Mouse (Mus musculus) heart, embryonic 16.5 days (tissue): ENCODE measurements around the gene Plxna4. TPM values are rescaled to one million over a fixed set of nuclear protein-coding genes. Genes with fewer than 3 reads are reported as not detected.

Experiments
- ATAC-seq: fragments of 200-750 bp; cut with Nextera tagmentation; replicated peaks from 2 replicates; pipeline ENCODE4 v1.8.0; 2017; ENCODE audit warnings: moderate number of reproducible peaks; ENCODE audit not compliant: insufficient read depth, low FRiP score; ENCODE audit errors: extremely low read depth
- H3K27ac ChIP-seq: fragments of 300-500 bp; sonication (generic); 2 replicates; pipeline ENCODE4 v1.5.1; 2014; ENCODE audit warnings: mild to moderate bottlenecking, low read length, control low read depth, moderate library complexity
- H3K27me3 ChIP-seq: fragments of 300-500 bp; sonication (generic); 2 replicates; pipeline ENCODE4 v1.6.1; 2014; ENCODE audit warnings: low read length, mixed read lengths; ENCODE audit not compliant: control insufficient read depth, insufficient read depth
- H3K36me3 ChIP-seq: fragments of 300-500 bp; sonication (generic); 2 replicates; pipeline ENCODE4 v1.6.1; 2014; ENCODE audit not compliant: control insufficient read depth, insufficient read depth
- H3K4me1 ChIP-seq: fragments of 300-500 bp; sonication (generic); 2 replicates; pipeline ENCODE4 v1.6.1; 2014; ENCODE audit warnings: low read length, mixed read lengths; ENCODE audit not compliant: control insufficient read depth, insufficient read depth
- H3K4me2 ChIP-seq: fragments of 300-500 bp; sonication (generic); 2 replicates; pipeline ENCODE4 v1.6.1; 2014; ENCODE audit warnings: low read depth, mild to moderate bottlenecking, control low read depth, low read length
- H3K4me3 ChIP-seq: fragments of 300-500 bp; sonication (generic); 2 replicates; pipeline ENCODE4 v1.5.1; 2014; ENCODE audit warnings: mild to moderate bottlenecking, control low read depth, low read length
- H3K9ac ChIP-seq: fragments of 300-500 bp; sonication (generic); 2 replicates; pipeline ENCODE4 v1.6.1; 2014; ENCODE audit warnings: low read length, control low read depth
- H3K9me3 ChIP-seq: fragments of 300-500 bp; sonication (generic); replicated peaks from 2 replicates; pipeline ENCODE4 v1.6.1; 2016; ENCODE audit warnings: low read length; ENCODE audit not compliant: control insufficient read depth
- WGBS: fragments of 180-500 bp; shearing (Covaris S2); extraction: QIAGEN DNeasy Blood & Tissue Kit; methylation state at CpG from one replicate; pipeline ENCODE4 v1.1.7; 2014; 5-methylcytosine and 5-hydroxymethylcytosine counted together
- polyA plus RNA-seq: library from polyadenylated mRNA; unstranded; fragments of >200 nt; fragmentation: Nextera tagmentation; extraction: Ambion mirVana; gene quantifications from 2 replicates; pipeline ENCODE4 v1.2.1, GENCODE M21; 2015

Gene Plxna4
- polyA plus RNA-seq, 1 experiment from 2014 or later = 3.7 TPM

DNA sequence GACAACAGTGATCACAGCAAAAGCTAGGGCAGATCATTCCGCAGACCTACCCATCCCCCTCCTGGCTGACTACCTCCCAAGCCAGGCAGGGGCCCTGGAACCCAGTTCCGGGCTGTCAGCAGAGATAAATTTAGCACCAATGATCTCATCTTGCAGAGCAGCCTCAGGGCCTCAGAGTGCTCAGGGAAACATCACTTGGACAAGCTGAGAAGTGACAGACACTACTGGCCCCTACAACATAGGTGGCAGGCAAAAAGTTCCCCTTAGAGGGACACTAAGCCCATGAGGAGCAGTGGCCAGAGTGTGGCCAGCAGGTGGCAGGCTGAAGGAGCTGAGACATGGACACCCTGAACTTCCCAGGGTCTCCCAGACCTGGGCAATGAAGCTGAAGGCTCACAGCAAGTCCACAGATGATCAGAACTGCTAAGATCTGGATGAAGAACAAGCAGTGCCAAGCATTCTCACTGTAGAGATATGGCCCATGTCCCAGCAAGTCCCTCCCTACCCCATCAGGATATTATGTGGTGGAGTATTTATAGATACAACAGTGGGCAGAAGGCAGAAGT is 108.7 kb downstream of the Plxna4 start:
- Histone ChIP-seq H3K4me2 (peak overlapping the region; percentile 44), H3K9me3 (no peaks in the 10 kb centered on the region), H3K9ac (peak overlapping the region; percentile 43; the same call in 1 of the 2 replicates), H3K4me1 (peaks cover 84% of the 10 kb centered on the region), H3K27ac (peak overlapping the region; percentile 96), H3K4me3 (no peak overlapping the region), H3K27me3 (no peaks in the 10 kb centered on the region), H3K36me3 (no peaks in the 10 kb centered on the region)
- ATAC-seq = peak; percentile 92
- 2% methylated on average over 2 of the region's 2 CpGs for WGBS

DNA sequence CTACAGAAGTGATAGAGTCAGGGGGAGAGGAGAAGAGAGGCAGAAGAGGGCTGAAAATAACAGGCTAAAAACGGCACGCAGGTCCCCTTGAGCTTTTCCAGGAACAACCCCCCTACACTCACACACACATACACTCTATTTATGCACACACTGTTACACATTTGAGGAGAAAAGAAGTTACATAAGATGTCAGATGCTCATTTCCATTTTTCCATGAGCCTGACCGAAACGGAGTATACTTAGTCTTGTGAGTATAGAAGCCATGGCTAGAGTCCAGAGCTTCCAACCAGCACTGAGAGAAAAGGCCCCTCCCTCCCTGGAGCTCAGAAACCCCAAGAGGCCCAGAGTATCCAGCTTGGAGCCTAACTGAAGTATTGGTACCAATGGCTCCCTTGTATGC is 112.0 kb downstream of the Plxna4 start:
- peak overlapping the region; percentile 29; the same call in 1 of the 2 replicates for H3K27ac ChIP-seq
- WGBS = 49% methylated on average over 4 of the region's 4 CpGs
- H3K4me2 ChIP-seq = no peak overlapping the region
- H3K4me3 ChIP-seq = no peak overlapping the region
- H3K27me3 ChIP-seq = no peaks in the 10 kb centered on the region
- no peaks in the 10 kb centered on the region for H3K36me3 ChIP-seq
- no peaks in the 10 kb centered on the region for H3K9me3 ChIP-seq
- ATAC-seq = no peak
- H3K4me1 ChIP-seq = peaks cover 75% of the 10 kb centered on the region
- H3K9ac ChIP-seq = no peak overlapping the region

DNA sequence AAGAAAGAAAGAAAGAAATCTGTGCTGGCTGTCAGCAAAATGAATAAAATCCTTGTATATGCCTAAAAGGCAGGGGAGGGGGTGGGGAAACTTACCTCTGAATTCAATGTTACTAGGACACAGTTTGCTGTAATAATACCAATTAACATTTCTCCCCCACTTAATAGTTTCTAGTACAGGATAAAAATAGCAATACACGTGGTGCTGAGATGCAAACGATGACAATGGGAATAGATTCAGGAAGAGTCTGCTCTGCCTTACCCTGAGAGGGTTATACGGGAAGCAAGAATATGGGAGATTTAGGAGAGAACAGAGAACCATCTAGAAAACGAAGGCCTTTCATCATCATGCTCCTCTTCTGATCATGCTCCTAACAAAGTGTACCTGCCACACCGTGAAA is 115.9 kb downstream of the Plxna4 start:
- no peak for ATAC-seq
- no peaks in the 10 kb centered on the region for H3K27me3 ChIP-seq
- H3K4me2 ChIP-seq = no peak overlapping the region
- H3K9ac ChIP-seq = no peak overlapping the region
- H3K27ac ChIP-seq = peak overlapping the region; percentile 52
- H3K36me3 ChIP-seq = no peaks in the 10 kb centered on the region
- H3K9me3 ChIP-seq = no peaks in the 10 kb centered on the region
- no peak overlapping the region for H3K4me3 ChIP-seq
- H3K4me1 ChIP-seq = peaks cover 39% of the 10 kb centered on the region
- 53% methylated on average over 5 of the region's 5 CpGs for WGBS

DNA sequence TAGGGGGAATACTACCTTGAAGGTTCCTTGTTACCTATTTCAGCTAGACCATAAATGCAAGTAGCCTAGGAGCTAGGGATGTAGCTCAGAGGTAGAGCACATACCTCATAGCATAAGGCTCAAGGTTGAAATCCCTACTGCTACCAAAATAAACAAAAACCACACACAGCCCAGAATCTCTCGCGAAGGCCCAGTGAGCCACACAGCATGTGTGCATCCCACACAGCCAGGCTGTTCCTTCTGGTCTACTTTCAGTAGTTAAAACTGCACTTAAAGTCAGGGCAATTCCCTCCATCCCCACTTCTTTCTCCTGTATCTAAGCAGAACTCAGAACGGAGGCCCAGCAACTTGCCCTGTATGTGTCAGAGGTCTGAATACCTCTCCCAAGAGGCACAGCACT is 116.4 kb downstream of the Plxna4 start:
- Histone ChIP-seq H3K27me3 (no peaks in the 10 kb centered on the region), H3K27ac (peak overlapping the region; percentile 52), H3K4me2 (no peak overlapping the region), H3K4me1 (peaks cover 35% of the 10 kb centered on the region), H3K4me3 (no peak overlapping the region), H3K9me3 (no peaks in the 10 kb centered on the region), H3K9ac (no peak overlapping the region), H3K36me3 (no peaks in the 10 kb centered on the region)
- WGBS = 54% methylated on average over 3 of the region's 3 CpGs
- no peak for ATAC-seq

DNA sequence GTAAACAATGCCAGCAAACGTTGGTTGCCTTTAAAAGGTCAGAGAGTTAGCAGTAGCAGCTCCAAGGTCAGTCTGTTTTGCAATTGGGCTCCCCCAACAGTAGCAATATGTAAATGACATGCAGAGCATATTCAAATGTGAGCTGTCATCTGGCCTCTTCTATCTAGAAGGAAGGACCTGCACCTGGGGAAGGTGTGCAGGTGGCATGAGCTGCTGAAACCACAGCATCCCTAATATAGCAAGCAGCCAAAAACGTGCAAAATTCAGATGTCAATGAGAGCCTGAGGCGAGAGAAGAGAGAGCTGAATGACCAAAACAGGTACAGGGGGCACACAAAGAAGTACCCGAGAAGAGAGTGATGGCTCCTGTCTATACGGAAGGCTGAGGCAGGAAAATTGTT is 118.8 kb downstream of the Plxna4 start:
- Histone ChIP-seq H3K4me2 (no peak overlapping the region), H3K4me3 (no peak overlapping the region), H3K27ac (no peak overlapping the region), H3K27me3 (no peaks in the 10 kb centered on the region), H3K9ac (no peak overlapping the region), H3K4me1 (peaks cover 27% of the 10 kb centered on the region), H3K9me3 (no peaks in the 10 kb centered on the region; the same call in 1 of the 2 replicates), H3K36me3 (no peaks in the 10 kb centered on the region)
- ATAC-seq = no peak
- 67% methylated on average over 5 of the region's 5 CpGs for WGBS

DNA sequence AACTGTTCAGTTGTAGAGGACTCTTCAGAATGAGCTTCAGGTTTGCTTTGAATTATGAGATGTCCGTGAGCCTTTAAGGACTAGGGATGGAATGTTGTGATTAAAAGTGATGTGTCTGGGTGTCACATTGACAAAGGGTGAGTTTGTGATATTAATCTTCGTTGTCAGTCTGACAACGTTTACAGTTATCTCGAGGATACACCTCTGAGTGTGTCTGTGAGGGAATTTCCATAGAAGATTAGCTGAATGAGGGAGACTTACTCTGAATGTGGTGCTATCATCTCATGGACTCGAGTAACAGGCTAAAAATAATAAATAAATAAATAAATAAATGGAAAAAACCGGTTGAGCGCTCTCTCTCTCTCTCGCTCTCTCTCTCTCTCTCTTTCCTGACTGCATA is 122.9 kb downstream of the Plxna4 start:
- no peak for ATAC-seq
- WGBS = 36% methylated on average over 8 of the region's 8 CpGs
- Histone ChIP-seq H3K4me2 (no peak overlapping the region), H3K27me3 (no peaks in the 10 kb centered on the region), H3K36me3 (no peaks in the 10 kb centered on the region), H3K9me3 (no peaks in the 10 kb centered on the region; the same call in 1 of the 2 replicates), H3K27ac (peak overlapping the region; percentile 49; the same call in 1 of the 2 replicates), H3K4me1 (peaks cover 26% of the 10 kb centered on the region), H3K4me3 (no peak overlapping the region), H3K9ac (no peak overlapping the region)

DNA sequence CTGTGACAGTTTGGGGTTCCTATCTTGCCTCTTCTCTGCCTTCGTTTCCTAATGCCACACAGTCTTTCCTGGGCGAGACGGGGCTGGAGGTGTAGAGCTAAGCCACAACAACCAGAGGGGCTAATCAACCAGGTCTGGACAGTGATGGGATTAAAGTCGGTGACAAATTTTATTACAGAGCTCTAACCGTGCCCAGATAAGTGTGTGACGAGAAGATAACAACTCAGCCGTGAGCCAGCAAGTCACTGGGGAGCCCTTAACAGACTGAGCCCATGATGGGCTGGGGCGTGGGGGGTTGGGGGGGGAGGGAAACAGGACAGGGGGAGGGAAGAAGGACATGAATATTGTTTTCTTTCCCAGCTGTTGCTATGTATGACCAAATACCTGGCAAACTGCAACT is 123.4 kb downstream of the Plxna4 start:
- H3K4me2 ChIP-seq = peak overlapping the region; percentile 23; the same call in 1 of the 2 replicates
- H3K9ac ChIP-seq = peak overlapping the region; percentile 27; the same call in 1 of the 2 replicates
- no peaks in the 10 kb centered on the region for H3K27me3 ChIP-seq
- no peak for ATAC-seq
- H3K36me3 ChIP-seq = no peaks in the 10 kb centered on the region
- H3K9me3 ChIP-seq = no peaks in the 10 kb centered on the region; the same call in 1 of the 2 replicates
- WGBS = 15% methylated on average over 8 of the region's 8 CpGs
- H3K4me1 ChIP-seq = peaks cover 26% of the 10 kb centered on the region
- H3K4me3 ChIP-seq = no peak overlapping the region
- H3K27ac ChIP-seq = peak overlapping the region; percentile 77

DNA sequence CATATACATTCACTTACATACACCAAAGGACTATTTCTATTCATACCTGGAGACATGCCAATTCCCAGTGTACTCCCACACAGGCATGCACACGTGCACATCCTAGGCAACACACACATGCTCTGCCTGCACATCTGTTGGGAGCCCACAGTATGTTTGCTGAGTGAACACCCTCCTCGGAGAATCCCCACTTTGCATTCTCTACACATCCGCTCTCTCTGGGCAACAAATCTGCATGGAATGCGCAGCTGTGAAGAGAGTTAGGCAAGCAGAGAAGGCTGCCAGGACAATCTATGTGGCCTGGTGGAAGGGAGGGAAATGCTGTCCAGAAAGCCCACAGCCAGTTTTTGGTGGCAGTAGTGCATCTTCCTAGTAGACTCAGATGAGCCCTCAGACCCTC is 123.9 kb downstream of the Plxna4 start:
- Histone ChIP-seq H3K4me2 (peak overlapping the region; percentile 23; the same call in 1 of the 2 replicates), H3K36me3 (no peaks in the 10 kb centered on the region), H3K4me3 (no peak overlapping the region), H3K4me1 (peaks cover 24% of the 10 kb centered on the region), H3K27me3 (no peaks in the 10 kb centered on the region), H3K27ac (peak overlapping the region; percentile 77), H3K9ac (peak overlapping the region; percentile 27; the same call in 1 of the 2 replicates), H3K9me3 (no peaks in the 10 kb centered on the region; the same call in 1 of the 2 replicates)
- WGBS = 14% methylated on average over 4 of the region's 4 CpGs
- ATAC-seq = peak; percentile 39; the same call in 1 of the 2 replicates

DNA sequence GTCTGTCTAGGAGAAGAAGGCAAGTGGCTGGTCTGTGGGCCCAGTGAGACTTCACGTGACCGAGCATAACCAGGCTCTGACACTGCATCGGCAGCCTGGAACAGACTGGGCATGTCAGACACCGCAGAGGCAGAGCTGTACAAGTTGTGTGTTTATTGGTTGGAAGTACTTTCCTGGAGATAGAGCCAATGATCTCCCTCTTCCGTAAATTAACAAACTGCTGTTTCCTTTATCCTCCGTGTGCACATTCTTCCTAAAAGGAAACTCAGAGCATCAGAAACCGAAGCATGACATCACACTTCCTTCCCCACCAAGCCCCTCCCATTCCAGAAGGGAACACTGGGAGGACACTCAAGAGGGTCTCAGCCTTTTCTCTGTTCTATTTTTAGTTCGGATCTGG is 127.6 kb downstream of the Plxna4 start:
- H3K27ac ChIP-seq = peak overlapping the region; percentile 44; the same call in 1 of the 2 replicates
- H3K4me2 ChIP-seq = peak overlapping the region; percentile 16
- no peak overlapping the region for H3K4me3 ChIP-seq
- WGBS = 42% methylated on average over 8 of the region's 8 CpGs
- H3K27me3 ChIP-seq = no peaks in the 10 kb centered on the region
- no peaks in the 10 kb centered on the region; the same call in 1 of the 2 replicates for H3K9me3 ChIP-seq
- H3K4me1 ChIP-seq = peaks cover 24% of the 10 kb centered on the region
- 0 out of 2 replicates have a peak, but pooled peaks have one; percentile 7 for ATAC-seq
- no peak overlapping the region for H3K9ac ChIP-seq
- H3K36me3 ChIP-seq = no peaks in the 10 kb centered on the region
